Comparison of ENCODE assay signal across 37 mouse cellular contexts in genomic region chr9:106106241-106106640, GRCm38 (mm10). TPM values are rescaled to one million over a fixed set of nuclear protein-coding genes. Genes with fewer than 3 reads are reported as not detected.
"Had no signal": no experiment of that assay in that cellular context is flagged by ENCODE, and none has a peak within 500 bp of the region (broad histone marks: within the 10 kb centered on the region; RNA-seq: fewer than 3 reads in every experiment).

No protein-coding gene starts in this region.

- H3K4me1 ChIP-seq: heart, embryonic 12.5 days; heart, embryonic 13.5 days; heart, embryonic 15.5 days; hindbrain, embryonic 12.5 days; hindbrain, embryonic 15.5 days; intestine, embryonic 15.5 days had no signal

- H3K9ac ChIP-seq: heart, embryonic 12.5 days; heart, embryonic 13.5 days; heart, embryonic 15.5 days; hindbrain, embryonic 12.5 days; hindbrain, embryonic 14.5 days; hindbrain, embryonic 15.5 days; intestine, embryonic 15.5 days; kidney, embryonic 15.5 days had no signal

- H3K4me3 ChIP-seq: heart, embryonic 12.5 days; heart, embryonic 13.5 days; heart, embryonic 15.5 days; hindbrain, embryonic 10.5 days; hindbrain, embryonic 12.5 days; hindbrain, embryonic 15.5 days; intestine, embryonic 15.5 days; kidney, embryonic 15.5 days; layer of hippocampus, adult 2 months; left cerebral cortex, adult 2 months had no signal

- H3K4me2 ChIP-seq: heart, embryonic 11.5 days; heart, embryonic 12.5 days; heart, embryonic 13.5 days; heart, embryonic 15.5 days; hindbrain, embryonic 12.5 days; hindbrain, embryonic 14.5 days; hindbrain, embryonic 15.5 days; intestine, embryonic 15.5 days; kidney, embryonic 15.5 days had no signal

- ATAC-seq: hindbrain, embryonic 16.5 days; hindbrain, postnatal 0 days; inflammation-experienced regulatory T-cells, adult 6 months; intestine, embryonic 15.5 days; intestine, embryonic 16.5 days; intestine, postnatal 0 days had no signal

- H3K9me3 ChIP-seq: heart, embryonic 13.5 days; heart, embryonic 15.5 days; hindbrain, embryonic 12.5 days; intestine, embryonic 15.5 days had no signal

- DNase-seq: heart, postnatal 10 days; heart, postnatal 14 days; heart, postnatal 36 days; heart, postnatal 4 days; kidney, adult 11 months; kidney, adult 18-20 months; kidney, adult 2 months; kidney, adult 8-10 months; kidney, adult 9 months; kidney, postnatal 10 days; kidney, postnatal 14 days; kidney, postnatal 25 days; kidney, postnatal 36 days; kidney, postnatal 4 days; layer of hippocampus, adult 9-11 months; layer of hippocampus, postnatal 36 days had no signal

- H3K27me3 ChIP-seq: heart, embryonic 12.5 days; heart, embryonic 13.5 days; heart, embryonic 15.5 days; hindbrain, embryonic 12.5 days; hindbrain, embryonic 15.5 days; intestine, embryonic 15.5 days; kidney, embryonic 15.5 days had no signal

- H3K36me3 ChIP-seq: heart, embryonic 12.5 days; heart, embryonic 13.5 days; heart, embryonic 15.5 days; hindbrain, embryonic 10.5 days; hindbrain, embryonic 12.5 days; hindbrain, embryonic 15.5 days; intestine, embryonic 15.5 days; kidney, embryonic 15.5 days had no signal

- H3K27ac ChIP-seq: heart, embryonic 13.5 days; heart, embryonic 15.5 days; hindbrain, embryonic 10.5 days; hindbrain, embryonic 12.5 days; hindbrain, embryonic 14.5 days; hindbrain, embryonic 15.5 days; hindbrain, postnatal 0 days; intestine, embryonic 15.5 days; kidney, embryonic 15.5 days; kidney, postnatal 0 days; layer of hippocampus, adult 2 months; left cerebral cortex, adult 2 months had no signal

RNA-seq across cellular contexts. Expression of gene Col6a4, which starts 9.7 kb away (rescaled TPM):
- total RNA-seq: heart, postnatal 25 days; heart, postnatal 36 days; hematopoietic stem cell, adult 5-6 weeks had no signal
- polyA plus RNA-seq: heart, embryonic 12.5 days; heart, embryonic 14.5 days; inflammation-experienced regulatory T-cells, adult 6 months had no signal
